Mouse (Mus musculus) heart, embryonic 10.5 days (tissue): ENCODE data around the gene Asap3. TPM values are rescaled to one million over a fixed set of nuclear protein-coding genes. Genes with fewer than 3 reads are reported as not detected.

Experiments used
- DNase-seq: peaks from one replicate; pipeline ENCODE4 v3.0.0-alpha.2; 2017; ENCODE audit warnings: low spot score
- H3K27ac ChIP-seq: fragments of 300-500 bp; sonication (generic); 2 replicates; pipeline ENCODE4 v1.5.1; 2016; ENCODE audit warnings: mild to moderate bottlenecking
- H3K27me3 ChIP-seq: fragments of 300-500 bp; sonication (generic); 2 replicates; pipeline ENCODE4 v1.6.1; 2016; ENCODE audit warnings: mild to moderate bottlenecking; ENCODE audit not compliant: poor library complexity, insufficient read depth, severe bottlenecking
- H3K36me3 ChIP-seq: fragments of 300-500 bp; sonication (generic); 2 replicates; pipeline ENCODE4 v1.6.1; 2016; ENCODE audit warnings: mild to moderate bottlenecking, moderate library complexity
- H3K4me1 ChIP-seq: fragments of 300-500 bp; sonication (generic); 2 replicates; pipeline ENCODE4 v1.6.1; 2016; ENCODE audit warnings: mild to moderate bottlenecking
- H3K4me3 ChIP-seq: fragments of 300-500 bp; sonication (generic); 2 replicates; pipeline ENCODE4 v1.5.1; 2016; ENCODE audit warnings: mild to moderate bottlenecking, moderate library complexity
- H3K9me3 ChIP-seq: fragments of 300-500 bp; sonication (generic); 2 replicates; pipeline ENCODE4 v1.6.1; 2016; ENCODE audit warnings: mild to moderate bottlenecking, moderate library complexity
- WGBS: fragments of 180-500 bp; shearing (Covaris S2); methylation state at CpG from one replicate; pipeline ENCODE4 v1.1.7; 2016; 5-methylcytosine and 5-hydroxymethylcytosine counted together
- polyA plus RNA-seq: library from polyadenylated mRNA; unstranded; fragments of >200 nt; fragmentation: Nextera tagmentation; extraction: Ambion mirVana; gene quantifications from 2 replicates; pipeline ENCODE4 v1.2.1, GENCODE M21; 2016

Asap3 gene
- polyA plus RNA-seq, 1 experiment from 2014 or later = 3.7 TPM

- WGBS = 11% methylated on average over 13 of the region's 13 CpGs
- DNase-seq = no peak
- Histone ChIP-seq H3K36me3 (0 out of 2 replicates have a peak, but pooled peaks cover 10% of the 10 kb centered on the region), H3K27me3 (peaks cover 81% of the 10 kb centered on the region), H3K4me1 (peaks cover 33% of the 10 kb centered on the region), H3K4me3 (peak overlapping the region; percentile 33), H3K27ac (no peak overlapping the region), H3K9me3 (no peaks in the 10 kb centered on the region)
Measured at GRCm38 (mm10) chr4:136238669-136239068, 32.5 kb downstream of the Asap3 start.

- Histone ChIP-seq H3K4me3 (no peak overlapping the region), H3K4me1 (peaks cover 34% of the 10 kb centered on the region), H3K36me3 (0 out of 2 replicates have a peak, but pooled peaks cover 9% of the 10 kb centered on the region), H3K27ac (no peak overlapping the region), H3K9me3 (no peaks in the 10 kb centered on the region), H3K27me3 (peaks cover 81% of the 10 kb centered on the region)
- WGBS = 59% methylated on average over 9 of the region's 9 CpGs
- DNase-seq = no peak
Measured at GRCm38 (mm10) chr4:136239111-136239510, 32.9 kb downstream of the Asap3 start.

- Histone ChIP-seq H3K4me1 (peaks cover 39% of the 10 kb centered on the region), H3K27ac (no peak overlapping the region), H3K4me3 (no peak overlapping the region), H3K9me3 (no peaks in the 10 kb centered on the region), H3K36me3 (0 out of 2 replicates have a peak, but pooled peaks cover 6% of the 10 kb centered on the region), H3K27me3 (peaks cover 80% of the 10 kb centered on the region)
- DNase-seq = peak; percentile 87
- 17% methylated on average over 8 of the region's 8 CpGs for WGBS
Measured at GRCm38 (mm10) chr4:136239622-136240021, 33.5 kb downstream of the Asap3 start.

GRCm38 (mm10) chr4:136240123-136240522, 34.0 kb downstream of the Asap3 start:
- 54% methylated on average over 14 of the region's 14 CpGs for WGBS
- H3K9me3 ChIP-seq = no peaks in the 10 kb centered on the region
- H3K4me1 ChIP-seq = peaks cover 44% of the 10 kb centered on the region
- peaks cover 83% of the 10 kb centered on the region for H3K27me3 ChIP-seq
- 0 out of 2 replicates have a peak, but pooled peaks cover 6% of the 10 kb centered on the region for H3K36me3 ChIP-seq
- DNase-seq = no peak
- no peak overlapping the region for H3K27ac ChIP-seq
- no peak overlapping the region for H3K4me3 ChIP-seq

- H3K27me3 ChIP-seq = peaks cover 92% of the 10 kb centered on the region
- 0 out of 2 replicates have a peak, but pooled peaks cover 6% of the 10 kb centered on the region for H3K36me3 ChIP-seq
- no peaks in the 10 kb centered on the region for H3K9me3 ChIP-seq
- peaks cover 48% of the 10 kb centered on the region for H3K4me1 ChIP-seq
- no peak for DNase-seq
- H3K4me3 ChIP-seq = no peak overlapping the region
- WGBS = 59% methylated on average over 8 of the region's 8 CpGs
- no peak overlapping the region for H3K27ac ChIP-seq
Measured at GRCm38 (mm10) chr4:136240955-136241354, 34.8 kb downstream of the Asap3 start.

- Histone ChIP-seq H3K4me1 (peaks cover 60% of the 10 kb centered on the region), H3K9me3 (no peaks in the 10 kb centered on the region), H3K27me3 (peaks cover 93% of the 10 kb centered on the region), H3K36me3 (0 out of 2 replicates have a peak, but pooled peaks cover 6% of the 10 kb centered on the region), H3K27ac (no peak overlapping the region), H3K4me3 (no peak overlapping the region)
- WGBS = 44% methylated on average over 8 of the region's 8 CpGs
- no peak for DNase-seq
Measured at GRCm38 (mm10) chr4:136242065-136242703, 36.0 kb downstream of the Asap3 start.

- no peak for DNase-seq
- WGBS = 74% methylated on average over 7 of the region's 7 CpGs
- no peaks in the 10 kb centered on the region for H3K9me3 ChIP-seq
- peaks cover 61% of the 10 kb centered on the region for H3K4me1 ChIP-seq
- H3K4me3 ChIP-seq = no peak overlapping the region; the same call in 1 of the 2 replicates
- peaks cover 93% of the 10 kb centered on the region for H3K27me3 ChIP-seq
- no peak overlapping the region for H3K27ac ChIP-seq
- H3K36me3 ChIP-seq = 0 out of 2 replicates have a peak, but pooled peaks cover 6% of the 10 kb centered on the region
Measured at GRCm38 (mm10) chr4:136242728-136243127, 36.6 kb downstream of the Asap3 start.

GRCm38 (mm10) chr4:136244208-136244607, 38.0 kb downstream of the Asap3 start:
- H3K9me3 ChIP-seq = no peaks in the 10 kb centered on the region
- H3K27me3 ChIP-seq = peaks cover 93% of the 10 kb centered on the region
- no peak for DNase-seq
- no peak overlapping the region for H3K4me3 ChIP-seq
- H3K27ac ChIP-seq = no peak overlapping the region
- peaks cover 64% of the 10 kb centered on the region for H3K4me1 ChIP-seq
- 0 out of 2 replicates have a peak, but pooled peaks cover 6% of the 10 kb centered on the region for H3K36me3 ChIP-seq
- 56% methylated on average over 7 of the region's 7 CpGs for WGBS

- WGBS = 39% methylated on average over 5 of the region's 5 CpGs
- no peak for DNase-seq
- Histone ChIP-seq H3K4me1 (peaks cover 69% of the 10 kb centered on the region), H3K9me3 (no peaks in the 10 kb centered on the region), H3K27me3 (peaks cover 95% of the 10 kb centered on the region), H3K4me3 (no peak overlapping the region), H3K36me3 (0 out of 2 replicates have a peak, but pooled peaks cover 6% of the 10 kb centered on the region), H3K27ac (peak overlapping the region; percentile 86; the same call in 1 of the 2 replicates)
Measured at GRCm38 (mm10) chr4:136245681-136246080, 39.5 kb downstream of the Asap3 start.

- Histone ChIP-seq H3K9me3 (no peaks in the 10 kb centered on the region), H3K4me1 (peaks cover 64% of the 10 kb centered on the region), H3K27ac (peak overlapping the region; percentile 86), H3K27me3 (peaks cover 86% of the 10 kb centered on the region), H3K4me3 (peak overlapping the region; percentile 74), H3K36me3 (0 out of 2 replicates have a peak, but pooled peaks cover 6% of the 10 kb centered on the region)
- no peak for DNase-seq
- WGBS = 1% methylated on average over 12 of the region's 12 CpGs
Measured at GRCm38 (mm10) chr4:136246568-136246969, 40.4 kb downstream of the Asap3 start.

- Histone ChIP-seq H3K4me3 (peak overlapping the region; percentile 74), H3K27ac (peak overlapping the region; percentile 86), H3K36me3 (0 out of 2 replicates have a peak, but pooled peaks cover 6% of the 10 kb centered on the region), H3K4me1 (peaks cover 64% of the 10 kb centered on the region), H3K9me3 (no peaks in the 10 kb centered on the region), H3K27me3 (peaks cover 80% of the 10 kb centered on the region)
- DNase-seq = no peak
- WGBS = 1% methylated on average over 14 of the region's 14 CpGs
Measured at GRCm38 (mm10) chr4:136247386-136247728, 41.2 kb downstream of the Asap3 start.

- under 1% methylated on average over 46 of the region's 46 CpGs for WGBS
- Histone ChIP-seq H3K27me3 (peaks cover 76% of the 10 kb centered on the region), H3K4me3 (peak within 1 kb of the TSS; percentile 74), H3K9me3 (no peaks in the 10 kb centered on the region), H3K4me1 (peaks cover 59% of the 10 kb centered on the region), H3K27ac (peak within 1 kb of the TSS; percentile 86), H3K36me3 (0 out of 2 replicates have a peak, but pooled peaks cover 2% of the 10 kb centered on the region)
- peak; percentile 90 for DNase-seq
Measured at GRCm38 (mm10) chr4:136247729-136248463, 41.7 kb downstream of the Asap3 start, which contains the start of gene Tcea3. Tcea3 (plus strand) TSS chr4:136247729.
